Mouse (Mus musculus): ENCODE data around the gene Zmynd10.

- no peak for TF ChIP-seq CTCF (IDR thresholded peaks at IDR 0.05; ENCODE audit: extremely low read depth, insufficient read depth, insufficient read length, insufficient replicate concordance)
- TF ChIP-seq POLR2A (IDR thresholded peaks at IDR 0.05; ENCODE audit: low read depth, low read length) = no peak
These were observed 36.6 kb upstream of the Zmynd10 start for GRCm38 (mm10) chr9:107510384-107511100.
